Mouse (Mus musculus) stomach, embryonic 15.5 days (tissue): ENCODE results near the gene Cts3. TPM values are rescaled to one million over a fixed set of nuclear protein-coding genes. Genes with fewer than 3 reads are reported as not detected.
"Not testable (repeated sequence)": the region's sequence is repeated elsewhere in the genome, so short reads cannot be mapped to it uniquely, and the experiment has no call there.

Experiments used
- ATAC-seq: fragments of 200-750 bp; cut with Nextera tagmentation; 2 replicates; pipeline ENCODE4 v1.8.0; 2017; ENCODE audit warnings: low read depth, moderate number of reproducible peaks, moderate TSS enrichment; ENCODE audit not compliant: insufficient read depth, low FRiP score
- H3K27ac ChIP-seq: fragments of 300-500 bp; sonication (generic); 2 replicates; pipeline ENCODE4 v1.5.1; 2015; ENCODE audit warnings: mild to moderate bottlenecking, inconsistent platforms
- H3K27me3 ChIP-seq: fragments of 300-500 bp; sonication (generic); replicated peaks from 2 replicates; pipeline ENCODE4 v1.6.1; 2015; ENCODE audit warnings: inconsistent platforms
- H3K36me3 ChIP-seq: fragments of 300-500 bp; sonication (generic); 2 replicates; pipeline ENCODE4 v1.6.1; 2015; ENCODE audit warnings: inconsistent platforms
- H3K4me1 ChIP-seq: fragments of 300-500 bp; sonication (generic); 2 replicates; pipeline ENCODE4 v1.6.1; 2015; ENCODE audit warnings: inconsistent platforms
- H3K4me2 ChIP-seq: fragments of 300-500 bp; sonication (generic); 2 replicates; pipeline ENCODE4 v1.6.1; 2015; ENCODE audit warnings: mild to moderate bottlenecking, inconsistent platforms
- H3K4me3 ChIP-seq: fragments of 300-500 bp; sonication (generic); replicated peaks from 2 replicates; pipeline ENCODE4 v1.5.1; 2015; ENCODE audit warnings: inconsistent platforms
- H3K9ac ChIP-seq: fragments of 300-500 bp; sonication (generic); 2 replicates; pipeline ENCODE4 v1.6.1; 2015; ENCODE audit warnings: inconsistent platforms
- H3K9me3 ChIP-seq: fragments of 300-500 bp; sonication (generic); 2 replicates; pipeline ENCODE4 v1.6.1; 2016; ENCODE audit warnings: inconsistent platforms
- WGBS: fragments of 180-500 bp; shearing (Covaris S2); methylation state at CpG from one replicate; pipeline ENCODE4 v1.1.7; 2015; 5-methylcytosine and 5-hydroxymethylcytosine counted together
- polyA plus RNA-seq: library from polyadenylated mRNA; unstranded; fragments of >200 nt; fragmentation: Nextera tagmentation; extraction: Ambion mirVana; gene quantifications from 2 replicates; pipeline ENCODE4 v1.2.1, GENCODE M21; 2015

The Cts3 gene
- not detected in 2 replicates for polyA plus RNA-seq

GRCm38 (mm10) chr13:61570027-61570426 is at the start of gene Cts3:
Cts3 (minus strand) TSS chr13:61570127.
- no peaks in the 10 kb centered on the region for H3K36me3 ChIP-seq
- no peak within 1 kb of the TSS for H3K9ac ChIP-seq
- H3K4me3 ChIP-seq: no peak within 1 kb of the TSS
- no peak for ATAC-seq
- no peak within 1 kb of the TSS for H3K27ac ChIP-seq
- no peak within 1 kb of the TSS for H3K4me2 ChIP-seq
- H3K9me3 ChIP-seq: no peaks in the 10 kb centered on the region
- no peaks in the 10 kb centered on the region for H3K27me3 ChIP-seq
- no peaks in the 10 kb centered on the region for H3K4me1 ChIP-seq

- H3K9me3 ChIP-seq, H3K9ac ChIP-seq, H3K27ac ChIP-seq, H3K4me3 ChIP-seq, ATAC-seq, H3K4me2 ChIP-seq, H3K27me3 ChIP-seq, H3K36me3 ChIP-seq, H3K4me1 ChIP-seq: not testable (repeated sequence)
- WGBS: 26% methylated on average over 1 of the region's 1 CpGs
Observed at GRCm38 (mm10) chr13:61568074-61568473, 1.9 kb downstream of the Cts3 start, which contains the start of gene Gm49352. Gm49352 (minus strand) TSS chr13:61568174.

- no peaks in the 10 kb centered on the region for H3K4me1 ChIP-seq
- H3K27me3 ChIP-seq: no peaks in the 10 kb centered on the region
- H3K9me3 ChIP-seq: no peaks in the 10 kb centered on the region
- no peak within 1 kb of the TSS for H3K9ac ChIP-seq
- H3K4me3 ChIP-seq: no peak within 1 kb of the TSS
- H3K4me2 ChIP-seq: no peak within 1 kb of the TSS
- no peak within 1 kb of the TSS for H3K27ac ChIP-seq
- no peaks in the 10 kb centered on the region for H3K36me3 ChIP-seq
- ATAC-seq: no peak
- WGBS: 65% methylated on average over 4 of the region's 4 CpGs
Observed at GRCm38 (mm10) chr13:61541631-61542030, 28.3 kb downstream of the Cts3 start, which contains the start of gene Ctsm. Ctsm (minus strand) TSS chr13:61541839.

Other genes with a start within 250 kb of the Cts3 start
- not detected in 2 replicates for gene Cts7, start 211.9 kb downstream of the Cts3 start, polyA plus RNA-seq
- gene Ctsm, start 28.3 kb downstream of the Cts3 start, polyA plus RNA-seq: not detected in 2 replicates
- not detected in 2 replicates for gene Gm49352, start 2.0 kb downstream of the Cts3 start, polyA plus RNA-seq